Mouse (Mus musculus) ES-CJ7 (cell line): ENCODE measurements at regions not wholly inside any gene's neighbourhood (a gene's known extent, or its start where the extent isn't known, plus 50 kb on each side); places are given as distances from the start of the nearest gene placed in this dataset.

ENCODE experiments used
- DNase-seq: peaks from one replicate; pipeline ENCODE4 v3.0.0; 2011; ENCODE audit warnings: low read depth, low spot score

DNA sequence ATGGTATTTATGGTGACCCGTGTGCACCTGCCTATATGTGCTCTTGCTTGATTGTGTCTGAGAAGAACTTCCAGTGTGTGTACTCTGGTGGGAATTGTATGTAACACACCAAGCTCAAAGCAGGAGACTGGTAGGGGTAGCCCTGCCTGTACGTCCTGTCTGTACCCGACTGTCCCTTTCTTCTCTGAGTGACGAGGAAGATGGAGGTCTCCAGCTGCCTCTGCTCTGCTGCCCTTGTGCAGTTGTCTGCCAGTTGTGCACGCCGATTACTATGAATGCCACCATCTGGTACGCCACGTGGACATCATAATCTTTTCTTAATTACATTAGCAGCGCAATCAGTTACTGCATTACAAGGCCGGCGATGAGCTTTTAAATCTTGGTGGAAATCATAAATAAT, 53.6 kb upstream of the Mvb12b start:
- DNase-seq, result no peak

- DNase-seq, result no peak
Observed at GRCm38 (mm10) chr2:33939836-33940235, 52.1 kb upstream of the Mvb12b start.
